Mouse (Mus musculus) telencephalon, adult 2 months (tissue): ENCODE data around the gene Tax1bp1.
"Not testable (repeated sequence)": the region's sequence is repeated elsewhere in the genome, so short reads cannot be mapped to it uniquely, and the experiment has no call there.

Source experiments
- DNase-seq: peaks from one replicate; pipeline ENCODE4 v3.0.0-alpha.2; 2011; ENCODE audit warnings: low read depth, low spot score

The Tax1bp1 gene

DNA sequence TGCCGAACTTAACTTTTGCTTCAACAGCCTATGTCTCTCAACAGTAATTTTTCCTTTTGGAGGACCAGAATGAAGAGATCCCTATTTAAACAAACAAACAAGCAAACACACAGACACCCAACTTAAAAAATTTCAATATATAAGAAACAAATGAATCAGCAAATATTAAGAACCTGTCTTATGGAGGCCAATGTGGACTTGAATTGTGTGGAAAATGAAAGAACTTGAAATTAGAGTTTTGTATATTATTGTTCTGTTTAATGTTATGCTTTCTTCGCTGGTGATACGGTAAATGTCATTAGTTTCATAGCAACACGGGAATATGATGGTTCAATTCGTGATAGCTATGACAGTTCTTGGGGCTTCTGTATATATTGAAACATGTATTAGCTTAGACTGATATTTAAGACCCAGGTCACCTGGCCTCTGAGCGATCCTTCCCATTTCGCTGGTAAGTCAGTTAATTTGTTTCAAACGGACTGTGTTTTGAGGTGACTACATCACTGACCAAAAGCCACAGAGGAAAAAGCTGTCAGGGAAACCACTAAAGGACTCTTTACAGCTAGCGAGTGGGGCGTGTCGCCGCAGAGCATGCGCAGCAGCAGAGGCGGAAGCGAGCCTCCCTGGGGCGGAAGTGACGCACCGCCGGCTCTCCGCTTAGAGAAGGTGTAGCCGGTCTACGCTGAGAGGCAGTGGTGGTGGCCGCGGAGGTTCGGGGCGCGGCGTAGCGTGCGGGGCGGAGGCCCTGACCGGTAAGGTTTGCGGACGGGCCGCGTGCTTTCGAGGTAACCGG is at the start of gene Tax1bp1:
Tax1bp1 (plus strand) TSS at position 626 of the 793 bp plus-strand sequence.
- peak; percentile 89 for DNase-seq

DNA sequence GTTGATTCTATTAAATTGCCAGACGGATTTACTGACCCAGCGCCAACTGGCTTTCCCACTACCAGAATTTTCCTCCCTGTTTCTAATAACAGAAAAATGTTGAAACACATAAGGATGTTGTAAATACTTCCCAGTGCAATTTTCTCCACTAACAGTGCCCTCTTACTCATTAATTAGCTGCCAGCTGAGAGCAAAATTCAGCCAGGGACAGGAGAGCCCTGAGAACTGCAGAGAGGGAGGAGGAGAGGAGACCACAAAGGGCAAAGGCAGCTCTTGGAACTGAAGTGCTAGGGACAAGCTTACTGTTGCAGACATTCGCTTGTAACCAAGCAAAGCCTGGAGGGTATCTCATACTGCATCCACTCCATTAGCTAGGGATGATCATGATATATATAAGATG is 45.9 kb upstream of the Tax1bp1 start:
- DNase-seq, result no peak

DNA sequence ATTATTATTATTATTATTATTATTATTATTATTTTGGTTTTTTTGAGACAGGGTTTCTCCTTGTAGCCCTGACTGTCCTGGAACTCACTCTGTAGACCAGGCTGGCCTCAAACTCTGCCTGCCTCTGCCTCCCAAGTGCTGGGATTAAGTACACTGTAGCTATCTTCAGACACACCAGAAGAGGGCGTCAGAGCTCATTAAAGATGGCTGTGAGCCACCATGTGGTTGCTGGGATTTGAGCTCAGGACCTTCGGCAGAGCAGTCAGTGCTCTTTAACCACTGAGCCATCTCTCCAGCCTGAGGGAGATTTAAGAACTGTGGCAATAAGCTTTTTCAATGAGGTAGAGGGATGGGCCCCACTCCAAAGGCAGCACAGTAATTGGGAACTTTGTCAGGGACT is 43.7 kb upstream of the Tax1bp1 start:
- DNase-seq, result not testable (repeated sequence)

DNA sequence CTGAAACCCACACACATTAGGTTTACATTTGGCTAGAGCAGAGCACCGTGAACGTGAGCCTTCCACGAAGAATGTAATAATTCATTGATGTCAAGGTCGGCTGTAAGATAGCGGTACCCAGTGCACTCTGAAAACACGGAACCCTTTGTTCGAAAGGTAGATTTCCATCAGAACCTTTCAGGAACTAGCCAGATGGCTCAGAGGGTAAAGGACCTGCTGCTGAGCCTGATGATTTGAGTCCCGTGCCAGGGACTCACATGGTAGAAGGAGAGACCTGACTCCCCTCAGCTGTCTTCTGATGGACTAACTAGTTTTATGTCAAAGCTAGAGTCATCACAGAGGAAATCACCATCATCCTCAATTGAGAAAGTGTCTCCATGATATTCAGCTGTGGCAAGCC is 41.7 kb upstream of the Tax1bp1 start:
- no peak for DNase-seq

DNA sequence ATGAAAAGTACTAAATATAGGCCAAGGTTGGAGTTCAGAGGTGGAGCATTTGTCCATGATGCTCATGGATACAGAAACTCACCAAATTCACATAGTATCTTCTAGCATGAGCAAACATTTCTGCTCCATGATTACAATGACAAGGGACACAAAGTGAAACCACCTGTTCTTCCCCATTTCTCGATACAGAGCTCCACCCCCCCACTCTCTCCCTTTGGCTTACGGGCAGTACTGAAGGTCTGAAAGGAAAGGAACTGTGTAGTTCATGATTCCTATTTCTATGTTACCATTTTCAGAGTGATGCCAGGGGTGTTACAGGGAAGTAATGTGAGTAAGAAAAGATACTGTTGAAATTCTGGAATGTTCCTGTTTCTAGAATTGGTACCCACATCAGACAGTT is 41.0 kb upstream of the Tax1bp1 start:
- no peak for DNase-seq

DNA sequence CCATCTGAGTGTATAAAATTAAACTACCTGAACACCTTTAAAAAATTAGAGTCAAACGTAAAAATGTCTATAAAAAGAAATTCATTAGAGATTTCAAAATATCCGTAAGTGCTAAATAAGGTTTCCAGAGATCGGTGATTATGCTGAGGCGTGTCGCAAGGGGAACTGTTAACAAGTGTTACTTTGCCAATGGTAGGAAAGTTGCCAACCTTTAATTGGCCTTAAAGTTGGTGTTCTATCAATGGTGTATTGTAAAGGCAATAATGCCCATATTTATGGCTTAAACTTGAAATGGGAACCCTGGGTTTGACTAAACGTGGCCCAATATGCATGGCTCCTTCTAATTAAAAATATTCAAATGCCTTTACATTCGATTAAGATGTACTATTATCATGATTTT is 39.8 kb upstream of the Tax1bp1 start:
- no peak for DNase-seq

DNA sequence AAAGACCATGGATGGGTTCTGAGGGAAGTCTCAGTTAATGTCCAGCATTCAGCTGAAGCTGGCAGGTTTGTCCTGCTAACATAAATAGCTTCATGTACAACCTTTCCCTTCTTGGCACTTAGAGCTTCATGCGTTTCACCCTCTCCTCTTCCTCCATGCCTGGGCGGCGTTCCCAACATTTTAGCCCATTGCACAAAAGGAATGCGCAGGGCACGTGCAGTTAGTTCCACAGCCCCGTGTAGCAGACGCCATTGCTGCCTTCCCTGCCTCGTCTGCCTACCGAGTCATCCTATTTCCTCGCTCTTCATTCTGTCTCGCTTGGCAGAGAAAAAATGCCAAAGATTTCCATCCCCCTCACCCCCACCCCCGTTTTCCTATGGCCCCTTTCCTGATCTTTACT is 39.0 kb upstream of the Tax1bp1 start:
- DNase-seq, result no peak

DNA sequence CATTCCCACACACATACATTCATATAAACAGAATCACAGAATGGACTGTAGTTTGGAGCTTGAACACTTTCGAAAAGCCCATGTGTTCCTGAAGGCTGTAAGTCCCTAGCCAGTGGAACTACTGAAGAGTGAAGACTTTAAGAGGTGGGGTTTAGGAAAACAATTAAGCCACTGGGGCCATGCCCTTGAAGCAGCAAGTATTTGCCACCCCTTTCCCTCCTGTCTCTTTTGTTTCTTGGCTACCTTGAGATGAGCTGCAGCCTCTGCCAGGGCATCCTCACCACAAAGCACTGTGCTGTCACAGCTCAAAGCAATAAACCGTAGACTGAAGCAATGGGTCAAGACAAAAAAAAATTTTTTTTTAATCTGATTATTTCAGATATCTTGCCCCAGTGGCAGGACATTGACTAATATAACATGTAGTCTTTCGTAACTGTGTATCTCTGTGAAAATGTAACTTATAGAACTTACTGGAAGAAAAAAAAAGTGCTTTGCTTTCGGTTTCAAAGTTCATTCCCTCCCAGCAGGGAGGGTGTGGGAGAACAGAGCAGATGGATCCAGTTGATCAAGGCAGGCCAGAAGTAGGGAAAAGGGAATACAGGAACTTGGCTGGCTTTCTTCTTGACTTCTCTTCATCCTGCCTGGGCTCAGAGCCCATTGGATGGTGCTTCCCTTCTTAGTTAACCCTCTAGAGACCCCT is 38.2 kb upstream of the Tax1bp1 start:
- no peak for DNase-seq

DNA sequence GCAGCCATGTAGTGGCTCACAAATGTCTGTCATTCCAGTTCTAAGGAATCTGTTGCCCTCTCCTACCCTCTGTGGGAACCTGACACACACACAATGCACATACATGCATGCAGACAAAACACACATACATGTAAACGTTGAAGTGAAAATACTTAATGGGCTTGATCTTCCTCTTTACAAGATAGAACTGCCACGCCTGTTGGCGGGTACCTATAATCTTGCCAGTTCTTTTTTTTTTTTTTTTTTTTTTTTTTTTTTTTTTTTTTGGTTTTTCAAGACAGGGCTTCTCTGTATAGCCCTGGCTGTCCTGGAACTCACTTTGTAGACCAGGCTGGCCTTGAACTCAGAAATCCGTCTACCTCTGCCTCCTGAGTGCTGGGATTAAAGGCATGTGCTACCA is 36.0 kb upstream of the Tax1bp1 start:
- not testable (repeated sequence) for DNase-seq

DNA sequence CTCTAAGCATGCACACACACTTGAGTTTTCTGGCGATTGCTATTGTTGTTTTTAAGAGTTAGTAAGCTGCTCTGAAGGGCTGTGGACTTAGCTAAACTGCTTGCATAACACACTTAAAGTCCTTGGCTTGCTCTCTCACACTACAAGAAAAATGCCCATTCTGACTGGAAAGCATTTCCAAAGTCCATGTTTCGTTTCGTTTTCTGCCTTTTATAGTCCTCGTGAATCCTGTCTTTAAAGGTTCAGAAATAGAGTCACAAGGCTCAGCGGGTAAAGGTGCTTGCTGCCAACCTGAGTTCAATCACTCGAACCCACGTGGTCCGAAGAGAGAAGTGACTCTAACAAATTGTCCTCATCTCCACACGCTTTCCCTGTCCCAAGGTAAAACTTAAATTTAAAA is 34.0 kb upstream of the Tax1bp1 start:
- DNase-seq, result no peak

DNA sequence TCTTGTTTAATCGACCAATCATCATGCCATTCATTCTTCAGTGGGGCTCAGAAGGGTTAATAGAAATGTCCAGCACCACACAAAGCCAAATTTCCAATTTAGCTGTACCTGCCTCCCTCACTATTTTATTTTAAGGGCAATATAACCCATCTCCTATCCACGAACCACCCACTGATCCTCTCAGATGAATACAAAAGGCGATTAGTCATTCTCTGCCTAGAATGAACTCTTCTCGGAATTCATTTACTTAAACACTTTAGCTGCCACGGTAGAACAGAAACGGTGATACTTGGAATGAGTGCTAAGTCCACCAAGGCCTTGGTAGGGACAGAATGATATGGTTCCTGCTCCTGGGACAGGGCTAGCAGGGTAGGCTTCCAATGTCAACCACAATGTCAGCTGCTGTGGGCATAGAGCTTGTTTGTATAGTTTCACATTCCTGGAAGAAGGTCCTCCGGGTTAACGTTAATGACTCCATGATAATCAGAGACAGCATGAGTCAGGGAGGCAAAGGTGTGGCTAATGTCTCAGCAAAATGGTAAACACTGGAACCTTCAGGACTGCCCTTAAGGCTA is 33.0 kb upstream of the Tax1bp1 start:
- DNase-seq, result peak; percentile 34

DNA sequence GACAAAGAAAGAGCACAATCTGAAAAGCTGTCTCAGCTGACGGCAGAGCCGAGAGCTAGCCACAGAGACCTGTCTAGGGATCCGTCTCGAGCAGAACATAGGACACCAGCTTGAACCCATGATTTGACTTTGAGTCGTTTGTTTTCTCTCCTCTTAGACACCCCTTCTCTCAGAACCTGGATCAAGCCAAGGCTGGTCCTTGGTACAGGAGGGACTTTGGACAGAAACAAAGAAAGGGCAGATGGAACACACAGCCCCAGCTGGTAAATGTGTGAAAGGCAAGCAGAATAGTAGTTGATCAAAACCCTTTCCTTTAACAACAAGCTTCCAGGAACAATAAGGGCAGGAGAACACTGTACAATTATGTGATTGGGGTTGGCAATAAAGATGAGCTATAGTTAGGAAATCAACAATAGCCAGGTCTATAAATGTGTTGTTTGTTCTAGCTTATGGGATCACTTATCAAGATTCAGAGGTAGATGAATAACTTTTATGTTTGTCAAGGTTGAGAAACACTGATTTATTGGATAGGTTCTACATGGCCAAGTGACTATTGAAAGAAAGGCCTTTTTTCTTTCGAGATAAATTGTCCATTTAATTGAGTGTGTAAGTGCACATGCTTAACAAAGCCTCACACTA is 31.6 kb upstream of the Tax1bp1 start:
- DNase-seq, result no peak

DNA sequence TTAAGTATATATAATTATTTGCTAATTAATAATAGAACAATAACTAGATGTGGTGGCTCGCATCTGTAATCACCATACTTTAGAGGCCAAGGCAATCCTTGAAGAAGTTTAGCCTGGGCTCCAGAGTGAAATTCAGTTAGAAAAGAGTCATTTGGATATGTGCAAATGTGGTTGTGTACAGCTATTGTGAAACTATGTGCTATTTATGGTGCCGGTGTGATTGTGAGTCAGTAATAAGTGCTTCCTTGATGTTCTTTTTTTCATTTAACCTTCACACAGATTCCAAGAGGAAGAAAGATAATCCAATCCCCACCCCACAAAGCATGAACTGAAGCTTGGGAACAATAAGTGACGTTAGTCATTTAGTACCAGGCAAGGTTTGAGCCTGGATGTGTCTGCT is 30.9 kb upstream of the Tax1bp1 start:
- DNase-seq, result no peak

DNA sequence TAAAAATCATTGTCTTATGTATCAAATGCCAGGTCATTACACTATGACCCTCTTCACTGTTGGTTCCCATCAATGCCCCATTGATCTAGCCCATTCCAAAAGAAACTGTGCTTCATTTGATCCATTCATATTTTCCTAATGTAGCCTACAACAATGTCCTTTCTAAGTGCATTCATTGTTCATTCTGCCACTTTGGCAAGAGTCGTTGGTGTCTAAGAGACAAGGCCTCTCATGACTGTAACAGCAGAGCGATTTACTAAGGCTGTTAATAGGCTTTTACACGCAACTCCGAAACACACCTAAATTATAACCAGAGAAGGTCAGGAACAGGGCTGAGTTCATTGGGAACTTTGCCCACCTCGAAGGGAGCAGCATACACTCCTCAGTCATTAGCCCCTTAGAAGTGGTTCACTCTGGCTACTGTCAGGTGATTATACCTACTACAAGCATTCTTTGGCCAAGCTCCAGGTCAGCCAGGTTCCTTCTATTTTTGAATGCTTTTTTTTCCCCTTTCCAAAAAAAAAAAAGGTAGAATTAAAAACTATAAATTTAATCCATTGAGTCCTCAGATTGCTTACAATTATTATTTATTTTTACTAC is 26.5 kb upstream of the Tax1bp1 start:
- peak; percentile 35 for DNase-seq

DNA sequence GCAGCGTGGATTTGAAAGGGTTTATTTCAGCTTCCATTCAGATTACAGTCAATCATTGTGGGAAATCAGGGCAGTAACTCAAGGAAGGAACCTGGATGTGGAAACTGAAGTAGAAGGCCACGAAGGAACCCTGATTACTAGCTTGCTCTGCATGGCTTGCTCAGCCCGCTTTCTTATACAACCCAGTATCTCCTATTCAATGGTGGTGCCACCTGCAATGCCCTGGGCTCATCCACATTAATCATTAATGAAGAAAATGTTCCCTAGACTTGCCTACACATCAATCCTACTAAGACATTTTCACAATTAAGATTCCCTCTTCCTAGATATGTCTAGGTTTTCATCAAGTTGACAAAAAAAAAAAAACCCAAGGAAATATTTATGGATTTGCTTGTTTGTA is 23.2 kb upstream of the Tax1bp1 start:
- DNase-seq, result no peak

DNA sequence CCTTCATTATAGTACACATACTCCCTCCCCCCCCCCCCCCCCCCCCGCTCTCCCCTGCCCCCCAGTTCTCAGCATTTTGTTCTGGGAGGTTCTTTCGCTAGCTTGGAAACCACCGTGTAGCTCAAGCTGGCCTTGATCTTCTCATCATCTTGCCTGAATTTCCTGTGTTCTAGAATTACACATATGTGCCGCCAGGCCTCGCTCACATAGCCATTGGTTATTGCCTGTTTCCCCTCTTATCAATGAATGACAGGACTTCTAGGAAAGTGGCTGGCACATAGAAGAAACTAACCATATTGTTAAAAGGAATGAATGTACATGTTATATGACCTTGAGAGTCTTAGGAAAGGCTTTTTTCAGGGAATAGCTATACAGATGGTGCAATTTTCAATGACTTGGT is 21.7 kb upstream of the Tax1bp1 start:
- DNase-seq, result no peak

DNA sequence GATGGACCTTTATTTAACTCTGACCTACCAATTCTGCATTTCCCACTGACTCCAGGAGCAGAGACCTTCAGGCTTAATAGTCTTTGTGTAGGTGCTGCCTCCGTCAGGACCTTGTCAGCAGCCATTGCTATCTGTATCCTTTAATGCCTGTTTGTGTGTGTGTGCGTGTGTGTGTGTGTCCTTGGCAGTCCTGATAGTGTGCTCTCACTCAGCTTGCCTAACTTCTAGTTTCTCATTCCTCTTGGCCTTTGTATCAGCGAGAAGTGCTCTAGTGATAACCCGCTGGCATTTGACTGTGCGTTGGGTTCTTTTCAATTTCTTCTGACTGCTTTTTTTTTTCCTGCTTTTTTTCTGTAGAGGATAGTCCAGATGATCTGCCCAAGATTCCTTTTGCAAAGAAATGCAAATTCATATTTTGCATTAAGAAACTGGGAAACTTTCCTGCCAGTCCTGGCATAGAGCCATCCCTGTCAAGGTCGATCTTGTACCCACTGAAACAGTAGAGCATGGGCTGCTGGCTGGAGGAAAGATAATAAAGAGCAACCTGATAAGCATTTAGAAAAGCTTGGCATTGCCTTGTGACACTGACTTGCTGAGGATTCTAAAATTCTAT is 21.0 kb upstream of the Tax1bp1 start:
- DNase-seq, result no peak

DNA sequence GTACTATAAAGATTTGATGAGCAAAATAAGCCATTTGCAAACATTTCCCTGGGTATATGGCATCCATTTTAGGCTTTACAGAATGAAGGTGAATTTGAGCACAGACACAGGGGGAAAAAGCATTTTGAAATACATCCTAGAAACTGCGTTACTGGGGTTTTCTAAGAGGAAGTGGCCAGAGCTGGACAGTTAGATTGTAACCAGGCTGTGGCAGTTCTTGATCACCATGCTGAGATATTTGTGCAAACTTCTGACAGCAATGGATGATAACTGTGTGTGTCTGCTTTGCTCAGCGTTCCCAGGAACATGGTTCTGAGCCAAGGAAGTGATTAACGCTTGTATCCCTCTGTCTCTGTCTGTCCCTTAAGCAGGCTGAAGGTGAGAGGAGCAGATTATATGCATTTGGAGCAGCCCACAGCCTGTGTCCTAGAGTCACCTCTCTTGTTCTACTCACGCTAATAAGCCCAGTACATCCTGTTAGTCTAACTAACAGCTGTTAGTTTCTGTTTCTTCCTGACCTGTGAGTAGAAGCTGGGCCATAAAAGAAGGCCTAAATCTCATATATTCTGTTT is 15.5 kb upstream of the Tax1bp1 start:
- no peak for DNase-seq

DNA sequence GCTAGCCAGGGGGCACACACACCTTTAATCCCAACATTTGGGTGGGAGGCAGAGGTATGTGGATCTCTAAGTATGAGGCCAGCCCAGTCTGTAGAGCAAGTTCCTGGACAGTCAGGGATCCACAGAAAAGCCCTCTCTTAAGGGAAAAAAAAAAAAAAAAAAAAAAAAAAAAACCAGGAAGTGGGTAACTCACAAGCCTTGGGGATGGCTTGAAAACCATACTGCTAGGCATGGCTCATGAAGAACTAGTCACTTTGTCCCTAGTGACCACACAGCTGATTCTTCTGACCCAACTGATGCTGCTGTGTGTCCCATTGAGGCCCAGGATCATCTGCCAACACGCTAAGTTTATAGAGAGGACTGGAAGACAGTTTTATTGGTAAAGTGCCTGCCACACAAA is 14.5 kb upstream of the Tax1bp1 start:
- no peak for DNase-seq

DNA sequence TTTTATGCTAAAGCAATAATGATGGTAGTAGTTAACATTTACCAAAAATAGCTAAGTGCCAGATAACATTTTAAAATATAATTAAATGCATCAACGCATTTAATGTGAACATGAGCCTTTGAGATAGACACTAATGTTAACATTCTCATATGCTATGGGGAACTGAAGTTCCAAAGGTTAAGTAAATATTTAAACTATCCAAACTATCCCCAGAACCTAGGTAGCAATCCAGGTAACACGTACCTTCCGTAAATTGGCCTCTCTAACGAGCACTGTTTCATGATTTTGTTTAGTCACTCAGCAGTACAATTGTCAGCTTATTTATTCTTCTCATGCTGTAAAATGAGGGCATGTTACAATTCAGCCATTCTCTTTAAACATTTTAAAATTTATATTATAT is 13.6 kb upstream of the Tax1bp1 start:
- no peak for DNase-seq

DNA sequence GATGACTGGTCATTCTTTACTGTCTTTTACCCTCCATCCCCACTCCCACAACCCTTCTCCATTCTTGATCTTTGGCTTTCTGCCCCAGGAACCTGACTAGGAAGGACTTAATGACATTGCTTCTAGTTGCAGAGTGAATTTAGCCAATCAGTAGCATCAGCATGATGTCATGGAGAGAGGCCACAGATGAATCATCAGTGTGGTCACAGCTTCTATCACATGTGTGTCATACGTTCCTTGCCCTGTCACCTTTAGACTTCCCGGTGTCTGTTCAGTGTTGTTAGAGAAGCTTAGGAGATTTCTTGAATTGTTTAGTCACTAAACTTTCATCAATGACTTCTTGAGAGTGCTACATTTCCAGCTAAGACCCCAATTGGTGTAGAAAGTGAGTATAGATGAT is 10.3 kb upstream of the Tax1bp1 start:
- no peak for DNase-seq
